Mouse (Mus musculus) liver, embryonic 15.5 days (tissue): ENCODE measurements around the gene Slfn8. TPM values are rescaled to one million over a fixed set of nuclear protein-coding genes. Genes with fewer than 3 reads are reported as not detected.
"Not testable (repeated sequence)": the region's sequence is repeated elsewhere in the genome, so short reads cannot be mapped to it uniquely, and the experiment has no call there.

ENCODE experiments used
- ATAC-seq: fragments of 200-750 bp; cut with Nextera tagmentation; 2 replicates; pipeline ENCODE4 v1.8.0; 2017; ENCODE audit warnings: moderate number of reproducible peaks, mild to moderate bottlenecking, moderate library complexity; ENCODE audit not compliant: insufficient read depth
- H3K27ac ChIP-seq: fragments of 300-500 bp; sonication (generic); replicated peaks from 2 replicates; pipeline ENCODE4 v1.5.1; 2015; ENCODE audit warnings: mild to moderate bottlenecking, inconsistent platforms
- H3K27me3 ChIP-seq: fragments of 300-500 bp; sonication (generic); 2 replicates; pipeline ENCODE4 v1.6.1; 2015; ENCODE audit warnings: mild to moderate bottlenecking, inconsistent platforms
- H3K36me3 ChIP-seq: fragments of 300-500 bp; sonication (generic); replicated peaks from 2 replicates; pipeline ENCODE4 v1.6.1; 2015; ENCODE audit warnings: moderate library complexity, mild to moderate bottlenecking, inconsistent platforms
- H3K4me1 ChIP-seq: fragments of 300-500 bp; sonication (generic); replicated peaks from 2 replicates; pipeline ENCODE4 v1.6.1; 2015; ENCODE audit warnings: inconsistent platforms
- H3K4me2 ChIP-seq: fragments of 300-500 bp; sonication (generic); 2 replicates; pipeline ENCODE4 v1.6.1; 2015; ENCODE audit warnings: moderate library complexity, mild to moderate bottlenecking, inconsistent platforms
- H3K4me3 ChIP-seq: fragments of 300-500 bp; sonication (generic); replicated peaks from 2 replicates; pipeline ENCODE4 v1.5.1; 2015; ENCODE audit warnings: mild to moderate bottlenecking, inconsistent platforms
- H3K9ac ChIP-seq: fragments of 300-500 bp; sonication (generic); 2 replicates; pipeline ENCODE4 v1.6.1; 2015; ENCODE audit warnings: moderate library complexity, mild to moderate bottlenecking, inconsistent platforms
- H3K9me3 ChIP-seq: fragments of 300-500 bp; sonication (generic); replicated peaks from 2 replicates; pipeline ENCODE4 v1.6.1; 2016; ENCODE audit warnings: inconsistent platforms
- WGBS: fragments of 180-500 bp; shearing (Covaris S2); methylation state at CpG from one replicate; pipeline ENCODE4 v1.1.7; 2015; ENCODE audit warnings: mixed read lengths; ENCODE audit not compliant: insufficient replicate concordance; 5-methylcytosine and 5-hydroxymethylcytosine counted together
- polyA plus RNA-seq: library from polyadenylated mRNA; unstranded; fragments of >200 nt; fragmentation: Nextera tagmentation; extraction: Ambion mirVana; gene quantifications from 2 replicates; pipeline ENCODE4 v1.2.1, GENCODE M21; 2015

The Slfn8 gene
- polyA plus RNA-seq, 1 experiment from 2014 or later: 1.1 TPM

DNA sequence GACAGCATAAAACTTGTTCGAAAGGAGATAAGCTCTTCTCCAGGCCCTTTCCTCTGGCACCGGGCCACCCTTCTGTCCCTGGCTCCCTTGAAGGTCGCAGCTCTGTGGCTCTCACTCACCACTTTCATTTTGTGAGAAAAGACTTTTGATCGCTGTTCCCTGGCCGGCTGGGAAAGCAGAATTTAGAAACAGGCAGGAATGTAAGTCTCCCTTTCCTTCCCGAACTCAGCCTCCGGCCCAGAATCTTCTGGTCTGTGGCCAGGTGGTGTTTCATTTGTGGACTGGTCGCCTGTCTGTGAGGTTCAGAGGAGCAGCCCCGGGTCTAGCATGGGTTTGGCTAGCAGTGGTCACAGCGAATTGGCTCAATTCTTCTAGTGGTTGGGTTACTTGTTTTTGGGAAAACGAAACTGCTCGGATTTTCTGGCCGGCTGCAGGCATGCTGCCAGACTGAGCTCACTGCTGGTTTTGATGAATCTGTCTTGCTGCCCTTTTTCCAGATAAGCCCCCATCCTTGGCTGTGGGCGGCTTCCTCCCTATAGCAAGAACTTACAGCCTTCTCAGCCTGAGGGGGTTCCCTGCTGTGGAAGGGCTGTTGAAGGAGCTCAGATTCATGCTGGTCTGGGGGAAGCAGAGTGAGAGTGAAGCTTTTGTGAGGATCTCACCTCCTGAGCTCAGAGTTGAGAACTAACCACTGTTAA is 29.0 kb downstream of the Slfn8 start, which contains the start of gene Slfn9:
Gene Slfn9 (minus strand): TSS at position 362 of the 698 bp plus-strand sequence.
- Histone ChIP-seq H3K9me3 (no peaks in the 10 kb centered on the region), H3K4me1 (peaks cover 24% of the 10 kb centered on the region), H3K27ac (peak within 1 kb of the TSS; percentile 16), H3K27me3 (no peaks in the 10 kb centered on the region), H3K9ac (peak within 1 kb of the TSS; percentile 42), H3K4me2 (peak within 1 kb of the TSS; percentile 76), H3K36me3 (no peaks in the 10 kb centered on the region), H3K4me3 (peak within 1 kb of the TSS; percentile 59)
- WGBS: under 1% methylated on average over 14 of the region's 14 CpGs
- no peak; the same call in 1 of the 2 replicates for ATAC-seq

DNA sequence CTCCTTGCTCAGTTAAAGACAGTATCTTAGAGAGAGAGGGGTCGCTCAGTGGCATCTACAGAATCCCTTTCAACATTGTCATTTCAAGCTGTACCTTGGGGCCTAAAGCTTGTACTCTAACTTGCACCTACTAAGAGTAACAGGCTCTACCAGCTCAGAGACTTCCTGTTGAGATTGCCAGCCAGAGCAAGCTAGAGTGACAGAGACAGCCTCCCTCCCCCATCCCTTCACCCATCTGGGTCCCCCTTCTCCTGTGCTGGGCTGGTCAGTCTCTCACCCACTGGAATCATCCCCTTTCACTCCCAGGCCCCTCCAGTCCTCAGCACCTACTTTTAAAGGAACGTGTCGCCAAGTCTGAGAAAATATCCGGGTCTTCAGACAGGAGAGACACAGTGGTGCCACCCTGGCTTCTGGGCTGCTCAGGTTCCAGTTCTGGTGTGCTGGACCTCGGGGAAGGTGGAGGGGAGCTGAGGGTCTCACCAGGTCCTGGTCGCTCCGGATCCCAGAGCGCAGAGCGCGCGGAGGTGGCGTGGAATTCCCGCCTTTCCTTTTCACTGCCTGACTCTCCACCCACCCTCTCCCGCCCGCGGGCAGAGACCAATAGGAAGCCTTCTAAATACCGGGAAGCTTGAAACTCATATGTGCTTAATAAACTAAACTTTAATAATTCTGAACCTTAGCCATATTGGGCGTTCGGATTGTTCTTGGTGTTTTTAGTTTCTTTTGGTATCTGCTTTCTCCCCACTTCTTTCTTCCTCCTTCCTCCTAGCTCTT is 29.8 kb downstream of the Slfn8 start:
- H3K36me3 ChIP-seq, H3K9me3 ChIP-seq, H3K27me3 ChIP-seq: not testable (repeated sequence)
- WGBS: 6% methylated on average over 19 of the region's 19 CpGs
- H3K4me2 ChIP-seq: peak overlapping the region; percentile 76
- peak overlapping the region; percentile 16; the same call in 1 of the 2 replicates for H3K27ac ChIP-seq
- H3K4me1 ChIP-seq: peaks cover 24% of the 10 kb centered on the region
- H3K4me3 ChIP-seq: peak overlapping the region; percentile 59
- peak; percentile 67 for ATAC-seq
- peak overlapping the region; percentile 42 for H3K9ac ChIP-seq

DNA sequence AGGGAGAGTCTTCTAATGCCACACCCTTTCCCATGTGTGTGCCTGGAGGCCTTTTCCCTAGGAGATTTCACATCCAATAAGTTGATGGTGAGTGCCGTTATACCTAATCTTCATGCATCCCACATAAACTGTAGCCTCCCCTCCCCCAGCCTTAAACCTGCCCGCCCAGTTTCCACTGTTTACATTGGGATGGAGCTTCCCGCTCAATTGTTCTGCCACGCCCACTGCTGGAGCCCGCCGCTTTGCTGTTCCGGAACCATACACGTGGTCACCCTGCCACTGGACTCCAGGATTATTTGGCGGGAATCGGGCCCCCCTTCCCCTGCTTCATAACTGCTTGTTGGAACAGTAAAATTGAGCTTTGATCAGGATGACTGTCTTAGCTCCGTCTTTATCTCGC is 31.3 kb downstream of the Slfn8 start:
- Histone ChIP-seq H3K9ac (no peak overlapping the region), H3K4me1 (peaks cover 24% of the 10 kb centered on the region), H3K4me3 (peak overlapping the region; percentile 59), H3K9me3 (no peaks in the 10 kb centered on the region), H3K4me2 (peak overlapping the region; percentile 76), H3K27ac (no peak overlapping the region), H3K36me3 (peaks cover 10% of the 10 kb centered on the region), H3K27me3 (no peaks in the 10 kb centered on the region)
- ATAC-seq: no peak
- WGBS: 30% methylated on average over 12 of the region's 12 CpGs

DNA sequence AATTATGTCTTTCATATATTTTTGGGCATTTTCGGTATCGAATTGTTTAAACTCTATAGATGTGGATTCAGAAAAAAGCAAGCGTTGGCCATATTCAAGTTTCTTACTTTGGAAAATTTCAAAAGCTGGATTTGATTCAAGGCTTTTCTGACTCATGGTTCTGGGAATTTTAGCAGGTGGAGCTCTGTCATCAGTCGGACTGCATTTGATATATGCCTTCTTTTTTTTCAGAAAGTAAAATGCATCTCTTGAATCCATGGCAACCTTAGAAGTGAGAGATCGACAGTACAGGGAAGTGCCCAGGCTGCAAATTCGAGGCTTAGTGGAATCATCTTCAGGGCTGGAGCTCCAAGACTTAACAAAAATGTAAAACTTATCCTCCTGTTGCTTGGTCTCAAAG is 33.0 kb downstream of the Slfn8 start:
- WGBS: 76% methylated on average over 6 of the region's 6 CpGs
- H3K4me3 ChIP-seq: no peak overlapping the region
- H3K27me3 ChIP-seq: no peaks in the 10 kb centered on the region
- H3K4me1 ChIP-seq: peaks cover 24% of the 10 kb centered on the region
- H3K9me3 ChIP-seq: no peaks in the 10 kb centered on the region
- H3K36me3 ChIP-seq: peaks cover 20% of the 10 kb centered on the region
- no peak overlapping the region for H3K27ac ChIP-seq
- H3K4me2 ChIP-seq: no peak overlapping the region
- H3K9ac ChIP-seq: no peak overlapping the region
- ATAC-seq: no peak

DNA sequence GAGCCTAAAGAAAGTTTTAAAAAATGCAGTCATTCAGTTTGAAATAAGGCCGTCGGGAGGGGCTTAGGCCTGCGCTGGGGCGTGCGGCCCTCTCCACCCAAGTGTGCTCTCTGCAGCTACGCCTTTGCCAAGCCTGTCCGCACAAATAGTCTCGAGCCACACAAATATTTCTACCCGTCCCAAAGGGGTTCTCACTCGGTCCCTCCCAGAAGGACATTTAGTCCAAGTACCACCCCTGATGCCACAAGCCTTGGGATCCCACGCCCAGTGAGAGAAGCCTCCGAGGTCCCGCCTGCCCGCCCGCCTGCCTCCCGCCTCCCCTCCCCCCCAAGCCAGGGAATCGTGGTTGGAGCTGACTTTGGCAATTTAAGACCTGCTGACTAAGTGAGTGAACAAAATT is 37.4 kb downstream of the Slfn8 start:
- peaks cover 39% of the 10 kb centered on the region for H3K36me3 ChIP-seq
- H3K4me2 ChIP-seq: no peak overlapping the region
- no peaks in the 10 kb centered on the region for H3K27me3 ChIP-seq
- no peak overlapping the region for H3K4me3 ChIP-seq
- no peaks in the 10 kb centered on the region for H3K9me3 ChIP-seq
- H3K27ac ChIP-seq: no peak overlapping the region
- no peak overlapping the region for H3K9ac ChIP-seq
- WGBS: 74% methylated on average over 17 of the region's 17 CpGs
- H3K4me1 ChIP-seq: no peaks in the 10 kb centered on the region
- no peak for ATAC-seq

DNA sequence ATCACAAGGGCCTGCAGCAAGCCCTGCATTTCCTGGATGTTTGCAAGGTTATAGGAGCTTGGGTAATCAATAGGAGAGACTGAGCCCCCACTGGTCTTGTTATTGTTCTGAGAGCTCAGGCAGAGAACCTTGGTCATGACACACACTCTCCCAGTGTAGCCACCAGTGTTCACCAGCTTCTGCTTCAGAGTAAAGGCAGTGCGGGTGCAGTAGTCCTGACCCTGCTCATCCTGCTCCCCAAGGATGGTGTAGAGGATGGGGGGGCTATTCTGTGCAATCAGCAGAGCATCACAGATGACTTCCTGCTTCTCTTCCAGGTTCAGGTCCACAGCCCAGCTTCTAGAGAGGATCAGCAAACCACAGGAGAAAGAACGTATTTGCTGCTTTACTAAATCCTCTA is 38.2 kb downstream of the Slfn8 start:
- H3K9ac ChIP-seq, H3K4me1 ChIP-seq, ATAC-seq, H3K4me2 ChIP-seq, H3K4me3 ChIP-seq, H3K27ac ChIP-seq, H3K9me3 ChIP-seq, H3K27me3 ChIP-seq: not testable (repeated sequence)
- 78% methylated on average over 2 of the region's 2 CpGs for WGBS
- peaks cover 39% of the 10 kb centered on the region for H3K36me3 ChIP-seq

DNA sequence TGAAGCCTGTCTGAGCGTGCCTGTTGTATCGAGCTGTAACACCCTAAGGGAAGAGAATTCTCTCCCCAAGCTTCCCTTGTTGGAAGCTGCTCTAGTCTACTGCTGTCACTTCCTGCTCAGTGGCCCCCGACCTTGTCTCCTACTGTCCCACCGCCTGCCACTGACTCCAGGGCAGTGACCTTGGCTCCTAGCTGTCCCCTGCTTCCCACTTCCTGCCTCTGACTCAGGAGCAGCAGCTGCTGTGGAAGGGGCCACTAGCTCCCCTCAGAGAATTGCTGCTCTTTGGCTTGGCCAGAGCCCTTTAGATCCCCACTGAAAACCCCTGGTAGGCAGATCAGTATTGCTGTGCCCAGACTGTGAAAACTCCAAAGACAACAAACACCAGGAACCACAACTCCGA is 46.7 kb downstream of the Slfn8 start:
- no peak for ATAC-seq
- no peak overlapping the region for H3K4me2 ChIP-seq
- H3K27me3 ChIP-seq: no peaks in the 10 kb centered on the region
- H3K4me1 ChIP-seq: peaks cover 15% of the 10 kb centered on the region
- H3K9me3 ChIP-seq: no peaks in the 10 kb centered on the region
- H3K36me3 ChIP-seq: no peaks in the 10 kb centered on the region
- 0 out of 2 replicates have a peak overlapping the region, but pooled peaks have one; percentile 6 for H3K27ac ChIP-seq
- no peak overlapping the region for H3K4me3 ChIP-seq
- H3K9ac ChIP-seq: no peak overlapping the region
- WGBS: 15% methylated on average over 5 of the region's 5 CpGs

DNA sequence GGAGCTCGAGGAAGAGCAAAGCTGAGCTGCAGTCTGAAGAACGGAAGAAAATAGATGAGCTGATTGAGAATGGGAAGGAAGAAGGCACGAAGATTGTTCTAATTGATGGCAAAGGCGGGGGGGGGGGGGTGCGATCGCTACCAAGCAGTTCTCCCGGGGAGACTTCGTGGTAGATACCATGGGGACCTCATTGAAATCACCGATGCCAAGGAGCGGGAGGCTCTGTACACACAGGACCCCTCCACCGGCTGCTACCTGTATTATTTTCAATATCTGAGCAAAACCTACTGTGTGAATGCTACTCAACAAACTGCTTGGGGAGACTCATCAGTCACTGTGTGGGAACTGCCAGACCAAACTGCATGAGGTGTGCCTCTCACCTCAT is 49.0 kb downstream of the Slfn8 start:
- no peak overlapping the region for H3K9ac ChIP-seq
- H3K4me3 ChIP-seq: no peak overlapping the region
- H3K27me3 ChIP-seq: no peaks in the 10 kb centered on the region
- ATAC-seq: no peak
- no peak overlapping the region for H3K27ac ChIP-seq
- H3K9me3 ChIP-seq: no peaks in the 10 kb centered on the region
- H3K4me1 ChIP-seq: peaks cover 12% of the 10 kb centered on the region
- H3K4me2 ChIP-seq: no peak overlapping the region
- H3K36me3 ChIP-seq: no peaks in the 10 kb centered on the region
- 64% methylated on average over 11 of the region's 11 CpGs for WGBS

DNA sequence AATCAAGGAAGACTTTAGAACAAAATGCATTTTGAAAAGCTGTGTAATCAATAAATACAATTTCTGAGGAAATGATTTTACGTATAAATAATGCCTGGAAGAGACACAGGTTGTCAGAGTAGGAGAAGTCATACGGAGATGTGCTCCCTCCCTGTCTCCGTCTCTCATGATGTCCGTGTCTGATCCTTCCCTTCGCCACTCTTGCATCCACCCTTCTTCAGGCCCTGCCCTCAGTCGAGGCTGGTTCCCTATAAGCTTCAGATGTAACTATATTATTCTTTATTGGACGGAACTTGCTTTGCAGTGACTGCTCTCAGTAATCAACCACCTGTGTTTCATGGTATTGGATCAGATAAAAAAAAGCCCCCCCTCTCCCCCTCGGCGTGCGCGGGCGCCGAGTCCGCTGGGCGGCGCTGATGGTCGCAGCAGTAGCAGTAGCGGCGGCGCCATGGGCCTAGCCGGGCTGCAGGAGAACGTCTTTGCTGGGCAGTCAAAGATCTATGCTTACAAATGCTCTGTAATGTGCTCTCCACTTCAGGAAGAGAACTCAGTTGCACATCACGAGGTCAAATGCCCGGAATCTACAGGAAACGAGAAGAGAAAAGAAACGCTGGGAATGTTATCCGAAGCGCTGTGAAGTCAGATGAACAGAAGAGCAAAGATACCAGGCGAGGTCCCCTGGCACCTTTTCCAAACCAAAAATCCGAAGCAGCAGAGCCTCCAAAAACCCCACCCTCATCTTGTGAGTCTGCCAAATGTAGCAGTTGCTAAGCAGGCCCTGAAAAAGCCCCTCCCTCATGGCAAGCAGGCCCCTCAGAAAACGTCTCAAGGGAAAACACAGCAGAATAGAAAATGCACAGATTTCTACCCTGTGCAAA is 49.7 kb downstream of the Slfn8 start:
- Histone ChIP-seq H3K36me3 (no peaks in the 10 kb centered on the region), H3K27ac (no peak overlapping the region), H3K9me3 (no peaks in the 10 kb centered on the region), H3K27me3 (no peaks in the 10 kb centered on the region), H3K4me1 (peaks cover 12% of the 10 kb centered on the region), H3K4me2 (peak overlapping the region; percentile 44), H3K9ac (no peak overlapping the region), H3K4me3 (no peak overlapping the region)
- WGBS: 15% methylated on average over 31 of the region's 31 CpGs
- no peak for ATAC-seq

DNA sequence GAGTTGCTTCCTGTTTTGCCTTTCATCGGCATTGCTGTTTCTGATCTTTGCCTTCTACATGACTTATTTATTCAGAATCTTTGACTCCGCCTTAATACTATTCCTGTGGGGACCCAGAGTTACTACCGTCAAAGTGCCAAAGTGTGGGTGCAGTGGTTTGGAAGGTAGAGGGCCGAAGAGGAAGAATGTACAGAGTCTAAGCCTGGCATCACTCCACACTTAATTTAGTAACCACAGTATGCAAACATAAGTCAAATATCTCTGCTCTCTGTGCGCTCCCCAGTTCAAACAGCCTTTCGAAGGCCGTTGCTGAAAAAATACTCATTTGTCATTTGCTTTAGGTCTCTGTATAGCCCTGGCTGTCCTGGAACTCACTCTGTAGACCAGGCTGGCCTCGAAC is 58.4 kb downstream of the Slfn8 start:
- WGBS: 56% methylated on average over 8 of the region's 8 CpGs

DNA sequence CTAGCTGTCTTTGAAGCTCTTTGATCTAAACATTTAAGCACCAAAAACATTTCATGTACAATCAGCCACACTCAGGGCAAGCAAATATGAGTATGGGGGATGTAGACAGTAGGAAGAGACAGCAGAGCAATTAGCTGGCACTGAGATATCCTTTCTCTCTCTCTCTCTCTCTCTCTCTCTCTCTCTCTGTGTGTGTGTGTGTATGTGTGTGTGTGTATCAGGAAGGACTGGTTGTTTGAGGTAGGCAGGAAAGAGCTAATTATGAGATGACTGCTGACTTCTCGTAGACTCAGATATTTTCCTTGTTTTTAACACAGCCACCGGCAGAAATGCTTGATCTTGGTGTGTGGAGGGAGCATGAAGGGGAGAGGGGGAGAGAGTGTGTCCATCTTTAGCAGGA is 58.9 kb downstream of the Slfn8 start:
- Histone ChIP-seq H3K4me2 (no peak overlapping the region), H3K4me1 (no peaks in the 10 kb centered on the region), H3K36me3 (no peaks in the 10 kb centered on the region), H3K27ac (no peak overlapping the region), H3K9ac (no peak overlapping the region), H3K9me3 (no peaks in the 10 kb centered on the region), H3K4me3 (no peak overlapping the region), H3K27me3 (peaks cover 3% of the 10 kb centered on the region)
- WGBS: 39% methylated on average over 2 of the region's 2 CpGs
- ATAC-seq: no peak

More for the DNA sequence above, 58.4 kb downstream of the Slfn8 start:
- Histone ChIP-seq H3K27ac (no peak overlapping the region), H3K4me3 (no peak overlapping the region), H3K4me2 (no peak overlapping the region), H3K9me3 (no peaks in the 10 kb centered on the region), H3K27me3 (peaks cover 3% of the 10 kb centered on the region), H3K9ac (no peak overlapping the region), H3K4me1 (no peaks in the 10 kb centered on the region), H3K36me3 (no peaks in the 10 kb centered on the region)
- ATAC-seq: no peak
